Mouse (Mus musculus) right cerebral cortex, adult 2 months (tissue): ENCODE data around the gene Parp9.
"Not testable (repeated sequence)": the region's sequence is repeated elsewhere in the genome, so short reads cannot be mapped to it uniquely, and the experiment has no call there.

ENCODE experiments used
- DNase-seq, 2 experiments: peaks; one replicate each; pipeline ENCODE4 v3.0.0; 2021 to 2022; ENCODE audit warnings: low spot score in 2 of 2

Parp9 gene

DNA sequence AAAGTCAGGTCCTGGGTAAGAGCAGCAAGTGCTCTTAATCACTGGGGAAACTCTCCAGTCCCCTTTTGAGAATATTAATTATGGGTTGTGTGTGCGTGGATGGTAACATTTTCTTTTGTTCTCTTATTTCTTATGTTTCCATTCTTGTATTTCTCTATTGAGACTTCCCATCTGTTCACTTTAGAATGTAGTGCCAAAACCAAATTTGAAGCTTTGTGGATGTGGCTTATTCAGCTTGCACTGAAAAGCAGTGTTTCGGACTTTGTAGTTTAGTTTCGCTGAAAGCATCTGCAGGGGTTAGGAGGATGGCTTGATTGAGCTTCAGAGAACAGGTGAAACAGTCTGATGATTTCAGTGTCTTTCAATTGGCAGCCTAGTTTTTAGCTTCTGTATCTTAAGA lies 55.0 kb downstream of the Parp9 start:
- DNase-seq = no peak

DNA sequence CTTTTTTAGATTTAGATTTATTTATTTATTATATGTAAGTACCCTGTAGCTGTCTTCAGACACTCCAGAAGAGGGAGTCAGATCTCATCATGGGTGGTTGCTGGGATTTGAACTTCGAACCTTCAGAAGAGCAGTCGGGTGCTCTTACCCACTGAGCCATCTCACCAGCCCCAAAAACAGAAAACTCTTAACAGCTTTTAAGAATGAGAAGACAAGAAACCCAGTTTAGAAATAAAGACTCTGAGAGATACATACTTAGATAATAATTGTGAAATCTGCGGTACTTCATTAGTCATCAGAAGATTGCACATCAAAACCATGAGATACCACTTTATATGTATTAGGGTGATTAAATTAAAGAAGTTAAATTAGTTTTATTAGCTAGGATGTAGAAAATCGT lies 60.6 kb downstream of the Parp9 start:
- DNase-seq = not testable (repeated sequence)

DNA sequence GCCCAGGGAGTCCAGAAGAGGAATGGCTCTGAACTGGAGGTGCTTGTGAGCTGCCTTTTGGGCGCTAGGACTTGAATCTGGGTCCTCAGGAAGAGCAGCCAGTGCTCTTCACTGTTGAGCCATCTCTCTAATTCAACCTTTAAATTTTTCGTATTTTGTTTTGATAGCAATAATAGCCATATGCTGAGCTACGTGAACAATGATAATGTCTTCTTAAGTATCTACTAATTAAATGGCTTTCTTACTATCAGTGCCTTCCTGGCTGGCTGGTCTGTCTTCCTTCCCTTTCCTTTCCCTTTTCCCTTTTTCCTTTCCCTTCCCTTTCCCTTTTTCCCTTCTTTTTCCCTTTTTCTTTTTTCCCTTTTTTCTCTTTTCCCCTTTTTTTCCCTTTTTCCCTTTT lies 70.1 kb downstream of the Parp9 start:
- no peak for DNase-seq

DNA sequence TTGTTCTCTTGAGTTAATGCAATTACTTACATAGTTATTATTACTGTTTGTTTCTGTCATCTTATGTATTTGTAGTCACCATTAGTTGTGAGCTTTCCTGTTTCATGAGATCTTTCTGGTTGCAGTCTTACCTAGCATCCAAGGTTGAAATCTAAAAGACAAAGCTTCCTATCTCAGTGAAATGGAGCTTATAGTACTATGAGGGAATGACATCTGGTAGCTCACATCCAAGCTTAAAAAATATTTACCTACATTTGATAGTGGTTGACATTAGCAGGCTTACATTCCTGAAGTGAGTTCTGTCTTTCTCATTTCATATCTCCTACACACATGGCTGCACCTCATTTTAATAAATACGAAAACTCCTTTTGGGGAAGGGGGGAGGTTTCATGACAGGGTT lies 78.1 kb downstream of the Parp9 start:
- DNase-seq = no peak
